Mouse (Mus musculus) mouse embryonic stem cell (cell line): ENCODE data around the gene Pde9a.

Experiments used
- in situ Hi-C, 2 experiments: fragments of 300-500 bp; cut with MboI; formaldehyde crosslinking; loops; 1 replicate in 1 of 2; 3 replicates in 1 of 2; pipeline ENCODE4 v1.14.3; 2019 to 2020; ENCODE audit warnings: low sequenced_read_pairs in 2 of 2, low pct_unique_long_range_greater_than_20kb in 1 of 2, mixed read lengths in 1 of 2; ENCODE audit not compliant: unreplicated experiment in 1 of 2

Gene Pde9a

GRCm38 (mm10) chr17:31379863-31380262 is 6.1 kb upstream of the Pde9a start:
- in situ Hi-C loops: no loop called here

- in situ Hi-C loops: no loop called here
Observed at GRCm38 (mm10) chr17:31383320-31383719, 2.7 kb upstream of the Pde9a start.

GRCm38 (mm10) chr17:31384968-31385627 is 912 bp upstream of the Pde9a start:
- in situ Hi-C loops: no loop called here

GRCm38 (mm10) chr17:31386766-31387275 is 811 bp downstream of the Pde9a start:
- in situ Hi-C loops: no loop called here

GRCm38 (mm10) chr17:31389432-31390050 is 3.5 kb downstream of the Pde9a start:
- in situ Hi-C loops: no loop called here

GRCm38 (mm10) chr17:31391462-31391861 is 5.5 kb downstream of the Pde9a start:
- in situ Hi-C loops: no loop called here

- in situ Hi-C loops: no loop called here
Observed at GRCm38 (mm10) chr17:31392041-31392440, 6.0 kb downstream of the Pde9a start.

- in situ Hi-C loops: no loop called here
Observed at GRCm38 (mm10) chr17:31393811-31394210, 7.8 kb downstream of the Pde9a start.

GRCm38 (mm10) chr17:31400294-31400693 is 14.3 kb downstream of the Pde9a start:
- in situ Hi-C loops: no loop called here

GRCm38 (mm10) chr17:31401160-31401559 is 15.2 kb downstream of the Pde9a start:
- in situ Hi-C loops: no loop called here

- in situ Hi-C loops: no loop called here
Observed at GRCm38 (mm10) chr17:31402713-31403112, 16.7 kb downstream of the Pde9a start.

- in situ Hi-C loops: no loop called here
Observed at GRCm38 (mm10) chr17:31405694-31406227, 19.8 kb downstream of the Pde9a start.

- in situ Hi-C loops: no loop called here
Observed at GRCm38 (mm10) chr17:31409741-31410350, 23.8 kb downstream of the Pde9a start.

- in situ Hi-C loops: no loop called here
Observed at GRCm38 (mm10) chr17:31415258-31415657, 29.2 kb downstream of the Pde9a start.

GRCm38 (mm10) chr17:31418804-31419597 is 33.0 kb downstream of the Pde9a start:
- in situ Hi-C loops: no loop called here

GRCm38 (mm10) chr17:31419598-31419950 is 33.6 kb downstream of the Pde9a start:
- in situ Hi-C loops: no loop called here

- in situ Hi-C loops: no loop called here
Observed at GRCm38 (mm10) chr17:31419995-31420394, 34.0 kb downstream of the Pde9a start.

GRCm38 (mm10) chr17:31420658-31421057 is 34.6 kb downstream of the Pde9a start:
- in situ Hi-C loops: no loop called here

GRCm38 (mm10) chr17:31422381-31422780 is 36.4 kb downstream of the Pde9a start:
- in situ Hi-C loops: no loop called here
